Mouse (Mus musculus) intestine, embryonic 14.5 days (tissue): ENCODE results near the gene Rrp12. TPM values are rescaled to one million over a fixed set of nuclear protein-coding genes. Genes with fewer than 3 reads are reported as not detected.

Experiments used
- ATAC-seq: fragments of 200-750 bp; cut with Nextera tagmentation; replicated peaks from 2 replicates; pipeline ENCODE4 v1.8.0; 2017; ENCODE audit warnings: low read depth, moderate number of reproducible peaks, moderate TSS enrichment, moderate library complexity; ENCODE audit not compliant: low FRiP score, low TSS enrichment
- DNase-seq: peaks from one replicate; pipeline ENCODE4 v3.0.0-alpha.2; 2018; ENCODE audit warnings: low spot score
- H3K27ac ChIP-seq: fragments of 300-500 bp; sonication (generic); 2 replicates; pipeline ENCODE4 v1.5.1; 2014; ENCODE audit warnings: low read depth, mild to moderate bottlenecking, control low read depth
- H3K27me3 ChIP-seq: fragments of 300-500 bp; sonication (generic); replicated peaks from 2 replicates; pipeline ENCODE4 v1.6.1; 2014; ENCODE audit warnings: low read length, control low read depth; ENCODE audit not compliant: control insufficient read depth, insufficient read depth
- H3K36me3 ChIP-seq: fragments of 300-500 bp; sonication (generic); 2 replicates; pipeline ENCODE4 v1.6.1; 2014; ENCODE audit warnings: low read length, control low read depth; ENCODE audit not compliant: control insufficient read depth, insufficient read depth
- H3K4me1 ChIP-seq: fragments of 300-500 bp; sonication (generic); replicated peaks from 2 replicates; pipeline ENCODE4 v1.6.1; 2014; ENCODE audit warnings: low read length, control low read depth, mixed read lengths; ENCODE audit not compliant: control insufficient read depth, insufficient read depth
- H3K4me2 ChIP-seq: fragments of 300-500 bp; sonication (generic); 2 replicates; pipeline ENCODE4 v1.6.1; 2014; ENCODE audit warnings: low read length
- H3K4me3 ChIP-seq: fragments of 300-500 bp; sonication (generic); 2 replicates; pipeline ENCODE4 v1.5.1; 2014; ENCODE audit warnings: low read depth, low read length, control low read depth, mixed read lengths
- H3K9ac ChIP-seq: fragments of 300-500 bp; sonication (generic); 2 replicates; pipeline ENCODE4 v1.6.1; 2014; ENCODE audit warnings: mild to moderate bottlenecking, low read length
- H3K9me3 ChIP-seq: fragments of 300-500 bp; sonication (generic); 2 replicates; pipeline ENCODE4 v1.6.1; 2016; ENCODE audit warnings: low read length, control low read depth; ENCODE audit not compliant: control insufficient read depth
- WGBS: fragments of 180-500 bp; shearing (Covaris S2); extraction: QIAGEN DNeasy Blood & Tissue Kit; methylation state at CpG from one replicate; pipeline ENCODE4 v1.1.7; 2014; 5-methylcytosine and 5-hydroxymethylcytosine counted together
- polyA plus RNA-seq: library from polyadenylated mRNA; unstranded; fragments of >200 nt; fragmentation: Nextera tagmentation; extraction: Ambion mirVana; gene quantifications from 2 replicates; pipeline ENCODE4 v1.2.1, GENCODE M21; 2014

The Rrp12 gene
- polyA plus RNA-seq, 1 experiment from 2014 or later: 16.3 TPM

DNA sequence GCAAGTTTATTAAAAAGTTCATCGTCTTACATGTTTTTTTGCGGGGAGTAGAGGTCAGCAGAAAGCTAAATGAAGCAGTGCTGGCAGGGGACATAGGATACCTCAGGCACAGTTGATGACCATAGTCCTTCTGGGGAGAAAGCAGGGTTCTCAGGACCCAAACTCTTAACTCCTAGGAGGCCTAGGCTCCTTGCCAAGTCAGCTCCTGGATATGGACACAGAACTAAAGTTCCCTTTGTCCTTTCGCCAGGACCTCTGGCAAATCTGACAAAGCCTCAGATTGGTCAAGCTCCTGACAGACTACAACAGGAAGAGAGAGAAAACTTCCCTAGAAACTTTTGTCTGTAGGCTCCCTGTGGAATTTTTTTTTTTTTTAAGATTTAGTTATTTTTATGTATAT, 12.8 kb upstream of the Rrp12 start:
- ATAC-seq: no peak
- H3K27me3 ChIP-seq: no peaks in the 10 kb centered on the region
- no peak overlapping the region for H3K4me2 ChIP-seq
- H3K9me3 ChIP-seq: no peaks in the 10 kb centered on the region
- 89% methylated on average over 3 of the region's 3 CpGs for WGBS
- H3K36me3 ChIP-seq: 0 out of 2 replicates have a peak, but pooled peaks cover 4% of the 10 kb centered on the region
- no peak overlapping the region for H3K4me3 ChIP-seq
- DNase-seq: no peak
- no peak overlapping the region for H3K9ac ChIP-seq
- H3K4me1 ChIP-seq: peaks cover 13% of the 10 kb centered on the region
- H3K27ac ChIP-seq: no peak overlapping the region

DNA sequence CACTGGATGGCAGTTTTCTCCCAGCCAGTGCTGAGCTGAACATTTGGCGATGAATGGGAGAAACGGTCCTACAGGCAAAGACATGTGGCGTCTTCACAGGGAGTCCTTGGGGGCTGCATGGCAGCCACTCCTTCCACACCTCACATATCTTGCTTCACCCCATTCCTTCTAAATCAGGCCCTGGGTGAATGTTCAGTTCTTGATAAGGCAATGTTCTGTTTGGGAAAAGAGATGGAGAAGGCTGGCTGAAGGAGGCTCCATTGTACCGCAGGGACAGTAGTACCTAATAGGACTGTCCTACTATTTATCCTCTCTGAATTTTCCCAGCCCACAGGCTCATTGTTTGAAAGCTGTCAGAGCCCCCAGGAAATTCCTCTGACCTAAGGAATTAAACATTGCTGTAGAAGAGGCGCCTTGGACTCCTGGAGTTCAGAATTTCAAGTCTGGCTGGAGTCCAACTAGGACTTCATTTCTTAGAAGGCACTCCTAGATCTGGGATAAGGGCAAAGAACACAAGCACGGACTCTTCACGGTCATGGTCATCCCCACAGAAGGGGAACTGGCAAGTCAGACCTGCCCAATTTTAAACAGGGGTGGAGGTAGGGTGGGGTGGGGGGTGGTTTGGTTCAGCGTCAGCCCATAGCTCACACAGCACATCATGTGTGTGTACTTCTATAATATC, 11.2 kb upstream of the Rrp12 start:
- WGBS: 34% methylated on average over 8 of the region's 8 CpGs
- Histone ChIP-seq H3K27me3 (no peaks in the 10 kb centered on the region), H3K9ac (no peak overlapping the region), H3K27ac (0 out of 2 replicates have a peak overlapping the region, but pooled peaks have one; percentile 18), H3K4me1 (peaks cover 7% of the 10 kb centered on the region), H3K36me3 (no peaks in the 10 kb centered on the region), H3K9me3 (no peaks in the 10 kb centered on the region), H3K4me3 (no peak overlapping the region), H3K4me2 (no peak overlapping the region)
- no peak for DNase-seq
- ATAC-seq: no peak

- no peak overlapping the region for H3K4me2 ChIP-seq
- no peak for ATAC-seq
- WGBS: 54% methylated on average over 6 of the region's 6 CpGs
- no peaks in the 10 kb centered on the region for H3K9me3 ChIP-seq
- H3K9ac ChIP-seq: no peak overlapping the region
- 0 out of 2 replicates have a peak overlapping the region, but pooled peaks have one; percentile 18 for H3K27ac ChIP-seq
- H3K4me3 ChIP-seq: no peak overlapping the region
- H3K4me1 ChIP-seq: peaks cover 7% of the 10 kb centered on the region
- no peaks in the 10 kb centered on the region for H3K27me3 ChIP-seq
- H3K36me3 ChIP-seq: no peaks in the 10 kb centered on the region
- DNase-seq: no peak
Observed at GRCm38 (mm10) chr19:41906311-41907078, 10.5 kb upstream of the Rrp12 start.

GRCm38 (mm10) chr19:41905246-41905645, 9.3 kb upstream of the Rrp12 start:
- H3K36me3 ChIP-seq: no peaks in the 10 kb centered on the region
- H3K9me3 ChIP-seq: no peaks in the 10 kb centered on the region
- H3K4me2 ChIP-seq: no peak overlapping the region
- ATAC-seq (no peak), DNase-seq (no peak)
- H3K9ac ChIP-seq: no peak overlapping the region
- H3K4me1 ChIP-seq: peaks cover 7% of the 10 kb centered on the region
- H3K27ac ChIP-seq: no peak overlapping the region
- H3K27me3 ChIP-seq: no peaks in the 10 kb centered on the region
- H3K4me3 ChIP-seq: no peak overlapping the region
- WGBS: 89% methylated on average over 2 of the region's 2 CpGs

DNA sequence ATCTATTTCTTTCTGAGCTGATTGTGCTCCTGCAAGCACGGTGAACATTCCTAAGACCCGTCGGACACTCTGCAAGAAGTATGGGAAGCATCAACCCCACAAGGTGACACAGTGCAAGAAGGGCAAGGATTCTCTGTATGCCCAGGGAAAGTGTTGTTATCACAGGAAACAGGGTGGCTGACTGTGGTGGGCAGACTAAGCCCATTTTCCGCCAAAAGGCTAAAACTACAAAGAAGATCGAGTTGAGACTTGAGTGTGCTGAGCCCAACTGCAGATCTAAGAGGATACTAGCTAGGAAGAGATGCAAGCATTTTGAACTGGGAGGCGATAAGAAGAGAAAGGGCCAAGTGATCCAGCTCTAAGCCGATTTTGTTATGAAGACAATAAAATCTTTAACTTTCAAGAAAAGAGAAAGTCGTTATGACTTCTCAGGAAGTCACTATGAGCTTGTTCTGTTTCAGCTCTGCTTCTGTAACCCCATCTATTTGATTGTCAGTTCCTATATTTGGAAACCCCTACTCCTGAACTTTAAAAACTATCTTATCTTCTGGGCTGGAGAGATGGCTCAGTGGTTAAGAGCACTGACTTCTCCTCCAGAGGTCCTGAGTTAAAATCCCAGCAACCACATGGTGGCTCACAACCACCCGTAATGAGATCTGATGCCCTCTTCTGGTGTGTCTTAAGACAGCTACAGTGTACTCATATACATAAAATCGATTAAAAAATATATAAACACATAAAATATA, 7.0 kb upstream of the Rrp12 start:
- no peak overlapping the region for H3K27ac ChIP-seq
- peaks cover 6% of the 10 kb centered on the region for H3K4me1 ChIP-seq
- H3K27me3 ChIP-seq: no peaks in the 10 kb centered on the region
- H3K36me3 ChIP-seq: no peaks in the 10 kb centered on the region
- no peak overlapping the region for H3K4me3 ChIP-seq
- DNase-seq (no peak), ATAC-seq (no peak)
- no peak overlapping the region for H3K9ac ChIP-seq
- H3K4me2 ChIP-seq: no peak overlapping the region
- WGBS: 85% methylated on average over 10 of the region's 10 CpGs
- no peaks in the 10 kb centered on the region for H3K9me3 ChIP-seq

DNA sequence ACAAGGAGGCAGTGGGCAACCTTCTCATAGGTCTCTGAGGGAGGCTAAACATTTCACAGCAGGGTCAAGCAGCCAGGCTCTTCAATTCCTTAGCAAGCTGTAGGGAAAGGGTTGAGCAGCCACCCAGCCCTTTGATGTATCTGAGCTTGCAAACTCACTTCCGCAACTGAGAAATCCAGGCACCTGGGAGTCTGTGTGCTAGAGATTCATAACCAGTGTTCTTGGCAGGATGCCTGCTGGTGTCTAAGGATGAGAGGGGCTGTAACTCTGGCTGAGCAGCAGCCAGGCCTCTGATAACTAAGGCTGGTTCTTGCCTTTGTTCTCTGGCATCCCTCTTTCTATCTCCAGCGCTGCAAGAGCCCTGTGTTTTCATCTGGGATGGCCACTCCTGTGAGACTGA, 5.7 kb upstream of the Rrp12 start:
- Histone ChIP-seq H3K27ac (no peak overlapping the region), H3K4me1 (no peaks in the 10 kb centered on the region), H3K4me2 (no peak overlapping the region), H3K9me3 (no peaks in the 10 kb centered on the region), H3K27me3 (no peaks in the 10 kb centered on the region), H3K4me3 (no peak overlapping the region), H3K9ac (no peak overlapping the region), H3K36me3 (no peaks in the 10 kb centered on the region)
- ATAC-seq (no peak), DNase-seq (no peak)
- WGBS: 35% methylated on average over 2 of the region's 2 CpGs

DNA sequence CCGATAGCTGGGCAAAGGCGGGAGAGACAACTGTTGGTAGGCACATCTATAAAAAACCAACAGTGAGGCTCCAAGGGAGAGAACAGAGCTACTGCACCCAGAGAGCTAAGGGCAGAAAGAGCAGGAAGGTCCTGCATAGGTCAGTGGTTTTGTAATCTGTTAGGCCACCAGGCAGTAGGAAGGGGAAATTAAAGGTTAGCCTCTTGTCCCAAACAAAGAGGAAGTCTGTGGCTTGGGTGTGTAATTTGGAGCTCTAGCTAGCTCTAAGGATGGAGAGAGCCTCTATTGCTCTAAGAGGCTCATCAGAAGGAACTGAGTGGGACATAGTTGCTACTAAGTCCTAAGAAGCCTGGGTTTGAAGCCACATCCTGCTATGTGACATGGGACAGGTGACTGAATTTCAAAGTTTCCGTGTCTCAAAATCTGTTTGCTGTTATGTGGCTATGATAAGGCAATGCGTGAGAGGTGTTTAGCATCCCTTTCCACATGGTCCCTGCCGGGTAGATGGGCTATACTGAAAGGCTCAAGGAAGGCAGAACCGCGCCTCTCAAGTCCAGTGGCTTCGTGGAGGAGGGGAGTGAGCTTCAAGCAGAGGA, 4.6 kb upstream of the Rrp12 start:
- Histone ChIP-seq H3K4me3 (no peak overlapping the region), H3K27ac (no peak overlapping the region), H3K4me1 (peaks cover under 1% of the 10 kb centered on the region; the same call in 1 of the 2 replicates), H3K9ac (no peak overlapping the region), H3K36me3 (no peaks in the 10 kb centered on the region), H3K27me3 (no peaks in the 10 kb centered on the region), H3K9me3 (no peaks in the 10 kb centered on the region), H3K4me2 (no peak overlapping the region)
- no peak for ATAC-seq
- no peak for DNase-seq
- 85% methylated on average over 8 of the region's 8 CpGs for WGBS

GRCm38 (mm10) chr19:41898860-41899259, 2.9 kb upstream of the Rrp12 start:
- no peak for DNase-seq
- ATAC-seq: no peak; the same call in 1 of the 2 replicates
- no peak overlapping the region for H3K4me3 ChIP-seq
- H3K4me1 ChIP-seq: peaks cover 9% of the 10 kb centered on the region
- H3K4me2 ChIP-seq: no peak overlapping the region
- H3K27ac ChIP-seq: no peak overlapping the region
- no peaks in the 10 kb centered on the region for H3K9me3 ChIP-seq
- no peak overlapping the region for H3K9ac ChIP-seq
- H3K36me3 ChIP-seq: no peaks in the 10 kb centered on the region
- no peaks in the 10 kb centered on the region for H3K27me3 ChIP-seq
- WGBS: 46% methylated on average over 4 of the region's 4 CpGs
